Mouse (Mus musculus) E14TG2a.4 (cell line): ENCODE results near the gene Hps4.

Experiments
- CTCF ChIP-seq: conservative IDR thresholded peaks from 2 replicates; pipeline ENCODE4 v1.5.1; 2014; ENCODE audit warnings: low read length
- NANOG ChIP-seq: IDR thresholded peaks from 2 replicates; pipeline ENCODE4 v1.6.1; 2014; ENCODE audit warnings: borderline replicate concordance, low read length, mixed read lengths
- POU5F1 ChIP-seq: IDR thresholded peaks from 2 replicates; pipeline ENCODE4 v1.6.1; 2014; ENCODE audit warnings: low read length, borderline replicate concordance

GRCm38 (mm10) chr5:112296404-112297181 lies 46.3 kb upstream of the Hps4 start:
- TF ChIP-seq CTCF (no peak), POU5F1 (no peak), NANOG (no peak)
